21 mouse cellular contexts compared by ENCODE assay signal in genomic region chr2:106086121-106086520, GRCm38 (mm10).
A peak's percentile ranks its signal among the peaks of the same experiment; 100 is the strongest.
DNase-seq lines count a peak whose midpoint lies in the region; ATAC-seq and TF ChIP-seq lines count a peak whose summit lies in the region.
"Had no signal": no experiment of that assay in that cellular context is flagged by ENCODE, and none has a peak within 500 bp of the region (broad histone marks: within the 10 kb centered on the region; RNA-seq: fewer than 3 reads in every experiment).

No protein-coding gene starts in this region.

- H3K9ac ChIP-seq in heart, adult 2 months (ENCODE audit: low read depth, low read length) = no peak overlapping the region
- H3K9ac ChIP-seq: embryonic facial prominence, embryonic 15.5 days; limb, embryonic 15.5 days; liver, embryonic 15.5 days; midbrain, embryonic 15.5 days; neural tube, embryonic 15.5 days had no signal

- no peak for TF ChIP-seq POLR2A in cerebellum, adult 2 months (IDR thresholded peaks at IDR 0.05; ENCODE audit: borderline replicate concordance, insufficient read depth, low read length)
- TF ChIP-seq POLR2A in heart, adult 2 months (IDR thresholded peaks at IDR 0.05; ENCODE audit: insufficient read depth, low read depth, low read length) = no peak

- WGBS in cerebellum, adult 2 months = 20% methylated on average over 8 of the region's 8 CpGs
- WGBS in heart, adult 2 months = 50% methylated on average over 8 of the region's 8 CpGs

- no peak overlapping the region for H3K4me3 ChIP-seq in cerebellum, adult 2 months (replicated peaks; ENCODE audit: insufficient read depth, low read depth, low read length)
- no peak overlapping the region for H3K4me3 ChIP-seq in heart, adult 2 months
- H3K4me3 ChIP-seq: embryonic facial prominence, embryonic 15.5 days; limb, embryonic 15.5 days; liver, embryonic 15.5 days; midbrain, embryonic 15.5 days; neural tube, embryonic 15.5 days had no signal

- peak in 1 of 2 experiments; percentile 11 for DNase-seq in cerebellum, adult 2 months
- no peak for DNase-seq in heart, adult 2 months
- DNase-seq in heart, postnatal 25 days (ENCODE audit: low spot score) = no peak
- peak; percentile 38 for DNase-seq in left cerebral cortex, postnatal 4 days
- DNase-seq in left cerebral cortex, adult 9 months (ENCODE audit: low spot score in 2 of 2) = no peak
- DNase-seq in retina, postnatal 1 day = peak; percentile 75
- DNase-seq: adrenal gland, adult 2 months; cerebellum, adult 11-12 months; heart, adult 11 months; kidney, adult 2 months; kidney, postnatal 36 days; right cerebral cortex, postnatal 4 days had no signal

- H3K27me3 ChIP-seq in cerebellum, adult 2 months (ENCODE audit: control insufficient read depth, insufficient read depth, low read length) = no peaks in the 10 kb centered on the region
- no peaks in the 10 kb centered on the region for H3K27me3 ChIP-seq in heart, adult 2 months (ENCODE audit: control insufficient read depth, insufficient read depth, low read length)
- H3K27me3 ChIP-seq: embryonic facial prominence, embryonic 15.5 days; limb, embryonic 15.5 days; liver, embryonic 15.5 days; midbrain, embryonic 15.5 days had no signal

- ATAC-seq in cerebellum, adult (ENCODE audit: insufficient number of reproducible peaks, low FRiP score, low TSS enrichment) = no peak
- ATAC-seq in megakaryocyte, adult 5-6 weeks (ENCODE audit: poor library complexity, severe bottlenecking) = no peak
- ATAC-seq: inflammation-experienced regulatory T-cells, adult 6 months; lung, postnatal 0 days; midbrain, embryonic 15.5 days had no signal

- H3K79me2 ChIP-seq in heart, adult 2 months (replicated peaks; ENCODE audit: control insufficient read depth, insufficient read depth, low read length) = no peaks in the 10 kb centered on the region

- H3K36me3 ChIP-seq in heart, adult 2 months (ENCODE audit: control insufficient read depth, insufficient read depth, low read length) = no peaks in the 10 kb centered on the region
- H3K36me3 ChIP-seq: embryonic facial prominence, embryonic 15.5 days; limb, embryonic 15.5 days; liver, embryonic 15.5 days; midbrain, embryonic 15.5 days; neural tube, embryonic 15.5 days had no signal

- peak; percentile 32; the same call in 1 of the 2 replicates for TF ChIP-seq CTCF in cerebellum, adult 2 months (IDR thresholded peaks at IDR 0.05; ENCODE audit: borderline replicate concordance, insufficient read depth, low read depth, low read length)
- TF ChIP-seq CTCF in heart, adult 2 months (IDR thresholded peaks at IDR 0.05) = peak; percentile 14; the same call in 1 of the 2 replicates

- no peak overlapping the region for H3K27ac ChIP-seq in cerebellum, adult 2 months (ENCODE audit: insufficient read depth, low read length)
- H3K27ac ChIP-seq in heart, adult 2 months = no peak overlapping the region
- H3K27ac ChIP-seq: embryonic facial prominence, embryonic 15.5 days; limb, embryonic 15.5 days; liver, embryonic 15.5 days; midbrain, embryonic 15.5 days; neural tube, embryonic 15.5 days had no signal

- TF ChIP-seq EP300 in heart, adult 2 months (IDR thresholded peaks at IDR 0.05; ENCODE audit: insufficient read depth, low read depth, low read length) = no peak

- intact Hi-C loops in heart, adult 2 months (cut with DNase I) = no loop called here
- intact Hi-C loops in heart, postnatal 25 days (cut with DNase I) = loop anchor here (10.0 kb wide), 2 partner anchors 611 to 751 kb away; no protein-coding TSS in a partner anchor
- intact Hi-C loops in left cerebral cortex, postnatal 4 days (cut with DNase I) = no loop called here

- no peaks in the 10 kb centered on the region for H3K4me1 ChIP-seq in cerebellum, adult 2 months (ENCODE audit: control insufficient read depth, insufficient read depth, low read length)
- H3K4me1 ChIP-seq in heart, adult 2 months (ENCODE audit: control insufficient read depth, insufficient read depth, low read length) = no peaks in the 10 kb centered on the region
- H3K4me1 ChIP-seq: embryonic facial prominence, embryonic 15.5 days; limb, embryonic 15.5 days; liver, embryonic 15.5 days had no signal

Comparison
In these comparisons a context has a peak if more than half of its experiments do, and no peak if none do; other contexts are left out.
1. DNase-seq: peak in left cerebral cortex, postnatal 4 days (single experiment) and retina, postnatal 1 day (single experiment); none in heart, adult 2 months (0 of 2), heart, postnatal 25 days (single experiment) and left cerebral cortex, adult 9 months (0 of 2).